Mouse (Mus musculus): ENCODE results near the gene Gpatch4. TPM values are rescaled to one million over a fixed set of nuclear protein-coding genes. Genes with fewer than 3 reads are reported as not detected.

Gene Gpatch4
- polyA plus RNA-seq, 1 experiment from 2014 or later = 47.0 TPM

DNA sequence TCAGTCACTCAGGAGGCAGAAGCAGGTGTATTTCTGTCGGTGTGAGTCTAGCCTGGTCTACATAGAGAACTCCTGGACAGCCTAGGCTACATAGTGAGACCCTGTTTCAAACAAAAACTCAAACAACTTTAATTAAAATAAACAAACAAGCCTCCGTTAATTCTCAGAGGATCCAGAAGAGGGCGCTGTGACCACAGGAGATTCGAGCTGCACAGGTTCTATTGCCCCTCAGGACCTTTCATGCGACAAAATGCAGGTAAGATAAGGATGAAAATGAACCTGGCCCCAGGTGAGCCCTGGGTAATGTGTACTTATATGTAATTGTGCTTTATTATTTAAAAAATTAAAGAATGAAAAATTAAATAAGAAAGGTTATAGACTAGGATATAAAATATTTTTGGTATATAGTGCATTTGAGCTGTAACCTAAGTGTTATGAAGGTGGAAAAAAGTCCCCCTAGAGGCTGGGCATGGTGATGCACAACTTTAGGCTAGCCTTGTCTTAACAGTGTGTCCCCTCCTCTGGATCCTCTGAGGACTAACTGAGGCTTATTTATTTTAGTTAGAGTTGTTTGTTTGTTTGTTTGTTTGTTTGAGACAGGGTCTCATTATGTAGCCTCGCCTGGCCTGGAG lies 32.2 kb upstream of the Gpatch4 start:
- Histone ChIP-seq H3K27ac (replicated peaks) (no peak overlapping the region), H3K4me1 (no peaks in the 10 kb centered on the region), H3K9me3 (replicated peaks) (0 out of 2 replicates have a peak, but pooled peaks cover 4% of the 10 kb centered on the region), H3K4me3 (no peak overlapping the region), H3K36me3 (no peaks in the 10 kb centered on the region), H3K27me3 (ENCODE audit: low read depth, poor library complexity, severe bottlenecking) (peaks cover 6% of the 10 kb centered on the region)
- DNase-seq (ENCODE audit: low spot score) = no peak
- WGBS = 12% methylated on average over 6 of the region's 6 CpGs

DNA sequence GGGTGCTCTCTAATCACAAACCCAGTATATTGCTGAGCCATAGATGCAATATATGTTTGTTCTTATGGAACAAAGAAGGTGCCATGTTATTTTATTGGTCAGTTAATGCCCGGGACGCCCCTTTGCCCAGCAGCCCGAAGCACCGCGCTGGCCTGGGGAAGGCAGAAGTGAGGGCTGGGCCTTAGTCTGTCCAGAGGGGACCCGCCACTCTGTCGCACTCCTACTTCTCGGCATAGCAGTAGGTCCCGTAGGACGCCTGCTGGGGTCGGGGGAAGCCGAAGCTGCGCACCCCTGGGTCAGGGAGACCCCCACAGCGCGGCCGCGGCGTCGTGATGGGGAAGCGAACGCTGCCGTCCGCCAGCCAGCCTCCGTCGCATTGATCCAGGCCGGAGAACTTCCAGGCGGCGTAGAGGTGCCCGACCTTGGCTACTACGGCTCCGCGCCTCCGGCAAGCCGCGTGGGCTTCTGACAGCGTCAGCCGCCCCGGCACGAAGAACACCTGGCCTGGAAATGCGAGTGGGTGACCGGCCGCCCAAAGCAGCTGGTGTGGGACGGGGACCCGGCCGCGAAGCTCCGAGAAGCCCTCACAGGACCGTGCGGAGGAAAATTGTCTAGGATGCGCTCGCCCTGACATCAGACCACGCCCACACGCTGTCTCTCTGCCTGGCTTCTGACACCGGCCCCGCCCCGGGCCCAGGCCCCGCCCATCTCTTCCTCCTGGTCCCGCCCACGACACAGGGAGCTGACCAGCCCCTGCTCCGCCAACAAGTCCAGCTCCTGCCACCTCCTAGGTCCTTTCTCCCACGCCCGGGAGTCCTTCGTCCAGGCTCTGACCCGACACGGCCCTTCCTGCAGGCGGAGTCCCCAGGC lies 20.4 kb upstream of the Gpatch4 start:
- H3K36me3 ChIP-seq = no peaks in the 10 kb centered on the region
- under 1% methylated on average over 66 of the region's 66 CpGs for WGBS
- H3K27me3 ChIP-seq (ENCODE audit: low read depth, poor library complexity, severe bottlenecking) = peaks cover 86% of the 10 kb centered on the region
- H3K4me1 ChIP-seq = peaks cover 22% of the 10 kb centered on the region
- H3K4me3 ChIP-seq = peak overlapping the region; percentile 65
- H3K27ac ChIP-seq (replicated peaks) = no peak overlapping the region
- peak; percentile 95 for DNase-seq (ENCODE audit: low spot score)
- no peaks in the 10 kb centered on the region for H3K9me3 ChIP-seq (replicated peaks)

DNA sequence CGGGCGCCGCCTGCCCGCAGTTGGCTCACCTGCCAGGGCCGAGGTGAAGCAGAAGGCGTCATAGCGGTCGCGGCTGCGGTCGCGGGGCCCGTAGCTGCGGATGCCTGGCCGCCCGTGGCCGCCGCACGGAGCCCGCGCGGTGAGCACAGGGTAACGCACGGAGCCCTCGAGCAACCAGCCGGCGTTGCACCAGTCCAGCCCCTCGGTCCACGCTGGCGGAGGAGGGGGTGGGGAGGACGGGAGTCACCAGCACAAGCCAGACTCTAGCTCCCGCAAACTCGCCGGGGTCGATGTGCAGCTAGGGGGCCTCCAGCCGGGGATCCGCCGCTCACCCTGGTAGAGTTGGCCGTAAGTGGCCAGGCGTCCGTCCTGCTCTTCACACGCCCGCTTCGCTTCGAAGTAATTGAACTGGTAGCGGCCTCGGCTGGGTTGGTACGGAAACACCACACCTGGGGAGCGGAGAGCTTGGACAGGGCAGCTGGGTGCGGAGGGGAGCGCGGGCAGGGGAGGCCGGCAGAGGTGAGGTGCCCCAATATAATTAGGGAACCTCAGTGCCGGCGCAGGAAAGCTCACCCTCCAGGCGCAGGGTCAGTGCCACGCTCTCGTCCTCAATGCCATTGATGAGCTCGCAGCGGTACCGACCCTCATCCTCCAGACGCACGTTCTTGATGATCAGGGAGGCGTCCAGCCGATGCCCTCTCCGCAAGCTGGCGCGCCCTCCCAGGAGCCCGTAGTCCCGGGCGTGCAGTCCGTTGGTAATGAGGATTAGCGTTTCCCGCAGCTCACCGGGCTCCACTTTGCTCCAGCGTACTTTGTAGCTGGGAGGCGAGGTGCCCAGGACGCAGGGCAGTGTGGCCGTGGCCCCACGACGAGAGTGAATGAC lies 19.5 kb upstream of the Gpatch4 start:
- H3K9me3 ChIP-seq (replicated peaks) = peaks cover 6% of the 10 kb centered on the region
- WGBS = under 1% methylated on average over 81 of the region's 81 CpGs
- peaks cover 22% of the 10 kb centered on the region for H3K4me1 ChIP-seq
- peak overlapping the region; percentile 65 for H3K4me3 ChIP-seq
- H3K27me3 ChIP-seq (ENCODE audit: low read depth, poor library complexity, severe bottlenecking) = peaks cover 83% of the 10 kb centered on the region
- DNase-seq (ENCODE audit: low spot score) = peak; percentile 46
- H3K27ac ChIP-seq (replicated peaks) = no peak overlapping the region
- no peaks in the 10 kb centered on the region for H3K36me3 ChIP-seq

DNA sequence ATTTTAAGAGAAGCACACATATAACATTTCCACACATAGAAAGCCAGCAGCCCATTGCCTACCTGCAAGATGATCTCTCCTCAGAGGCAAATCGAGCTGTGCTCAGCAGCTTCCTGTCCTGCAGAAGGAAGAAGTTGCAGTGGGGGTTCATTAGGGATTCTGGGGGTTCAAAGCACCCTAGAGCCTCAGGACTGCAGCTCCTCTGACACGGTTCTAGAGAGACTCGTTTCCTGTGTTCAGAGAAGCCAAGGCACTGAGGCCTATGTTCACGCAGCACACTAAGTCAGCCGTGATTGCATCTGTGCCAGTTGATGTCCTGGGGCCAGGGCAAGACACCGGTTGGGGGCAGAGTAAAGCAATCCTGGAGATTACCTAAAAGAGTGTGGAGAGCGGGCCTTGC lies 16.1 kb upstream of the Gpatch4 start:
- no peak overlapping the region for H3K4me3 ChIP-seq
- 67% methylated on average over 7 of the region's 7 CpGs for WGBS
- H3K9me3 ChIP-seq (replicated peaks) = peaks cover 6% of the 10 kb centered on the region
- no peaks in the 10 kb centered on the region for H3K36me3 ChIP-seq
- no peak overlapping the region for H3K27ac ChIP-seq (replicated peaks)
- DNase-seq (ENCODE audit: low spot score) = no peak
- peaks cover 33% of the 10 kb centered on the region for H3K4me1 ChIP-seq
- H3K27me3 ChIP-seq (ENCODE audit: low read depth, poor library complexity, severe bottlenecking) = peaks cover 80% of the 10 kb centered on the region

DNA sequence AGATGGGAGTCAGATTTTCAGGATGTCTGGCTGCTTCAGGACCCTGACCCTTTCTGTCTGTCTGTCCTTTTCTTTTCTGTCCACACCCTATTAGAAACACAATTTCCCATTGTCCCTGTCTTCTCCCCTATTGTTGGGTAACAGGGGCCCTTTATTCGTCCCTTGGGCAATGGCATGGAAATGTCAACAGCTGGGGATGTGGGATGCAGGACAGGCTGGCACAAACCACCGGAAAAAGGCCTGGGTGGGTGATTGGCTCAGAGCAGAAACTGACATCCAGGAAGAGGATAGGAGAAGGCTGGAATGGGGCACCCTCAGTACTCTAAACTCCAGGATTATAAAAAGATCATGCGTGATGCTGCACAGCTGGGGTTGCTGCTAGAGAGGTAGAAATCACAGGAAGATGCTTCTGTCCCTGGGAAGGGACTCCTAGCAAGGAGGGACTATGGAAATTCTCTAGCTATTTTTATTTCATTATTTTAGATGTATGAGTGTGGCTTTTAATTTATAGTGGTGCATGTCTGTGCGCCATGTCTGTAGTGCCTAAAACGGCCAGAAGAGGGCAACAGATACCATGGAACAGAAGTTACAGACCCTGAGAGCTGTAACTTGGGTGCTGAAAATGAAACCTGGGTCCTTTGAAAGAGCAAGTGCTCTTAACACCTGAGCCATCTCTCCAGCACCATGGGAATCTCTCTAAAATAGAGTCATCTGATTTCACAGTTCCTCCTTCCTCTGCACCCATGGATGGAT lies 15.3 kb upstream of the Gpatch4 start, which contains the start of gene Hapln2:
Hapln2 (minus strand) TSS at position 150 of the 753 bp plus-strand sequence.
- H3K27me3 ChIP-seq (ENCODE audit: low read depth, poor library complexity, severe bottlenecking) = peaks cover 80% of the 10 kb centered on the region
- peaks cover 6% of the 10 kb centered on the region for H3K9me3 ChIP-seq (replicated peaks)
- no peak within 1 kb of the TSS for H3K4me3 ChIP-seq
- no peak for DNase-seq (ENCODE audit: low spot score)
- peaks cover 28% of the 10 kb centered on the region for H3K4me1 ChIP-seq
- no peaks in the 10 kb centered on the region for H3K36me3 ChIP-seq
- WGBS = 50% methylated on average over 5 of the region's 5 CpGs
- no peak within 1 kb of the TSS for H3K27ac ChIP-seq (replicated peaks)

DNA sequence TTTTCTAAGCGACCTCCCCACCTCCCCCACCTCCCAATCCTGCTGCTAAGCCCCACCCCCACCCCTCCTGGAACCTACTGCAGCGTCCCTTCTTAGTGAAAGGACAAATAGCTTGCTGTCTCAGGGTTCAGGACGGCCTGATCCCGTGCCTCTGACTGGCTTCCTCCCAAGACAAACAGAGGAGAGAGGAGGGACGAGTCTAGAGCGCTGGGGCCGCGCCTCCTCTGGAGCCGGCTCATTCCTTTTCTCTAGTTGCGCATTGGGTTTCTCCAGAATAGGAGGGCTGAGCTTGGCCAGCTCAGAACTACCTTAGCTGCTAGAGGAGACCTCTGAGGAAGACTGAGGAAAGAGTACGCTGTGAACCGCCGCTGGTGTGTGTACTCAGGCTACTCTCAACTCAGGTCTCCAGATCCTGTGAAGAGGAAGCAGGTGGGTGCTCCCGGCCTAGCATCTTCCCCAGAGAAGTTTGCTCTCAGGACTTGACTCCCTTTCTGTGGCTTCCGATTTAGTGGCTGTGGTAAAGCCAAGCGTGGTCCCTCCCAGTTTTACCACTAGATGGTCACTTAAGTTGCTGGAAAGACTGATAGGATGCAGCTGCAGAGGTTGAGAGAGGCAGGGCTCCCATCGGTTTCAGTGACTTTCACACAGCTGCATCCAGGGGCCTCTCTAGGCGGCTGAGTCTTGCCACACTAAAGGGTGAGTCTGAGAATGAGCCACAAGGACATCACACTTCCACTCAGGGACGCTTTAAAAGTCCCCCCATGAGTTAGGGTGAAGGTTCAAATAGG lies 12.1 kb upstream of the Gpatch4 start:
- H3K27ac ChIP-seq (replicated peaks) = no peak overlapping the region
- peaks cover 6% of the 10 kb centered on the region for H3K9me3 ChIP-seq (replicated peaks)
- peaks cover 11% of the 10 kb centered on the region for H3K4me1 ChIP-seq
- WGBS = 22% methylated on average over 19 of the region's 19 CpGs
- H3K27me3 ChIP-seq (ENCODE audit: low read depth, poor library complexity, severe bottlenecking) = peaks cover 49% of the 10 kb centered on the region
- H3K36me3 ChIP-seq = no peaks in the 10 kb centered on the region
- no peak overlapping the region for H3K4me3 ChIP-seq
- DNase-seq (ENCODE audit: low spot score) = no peak

DNA sequence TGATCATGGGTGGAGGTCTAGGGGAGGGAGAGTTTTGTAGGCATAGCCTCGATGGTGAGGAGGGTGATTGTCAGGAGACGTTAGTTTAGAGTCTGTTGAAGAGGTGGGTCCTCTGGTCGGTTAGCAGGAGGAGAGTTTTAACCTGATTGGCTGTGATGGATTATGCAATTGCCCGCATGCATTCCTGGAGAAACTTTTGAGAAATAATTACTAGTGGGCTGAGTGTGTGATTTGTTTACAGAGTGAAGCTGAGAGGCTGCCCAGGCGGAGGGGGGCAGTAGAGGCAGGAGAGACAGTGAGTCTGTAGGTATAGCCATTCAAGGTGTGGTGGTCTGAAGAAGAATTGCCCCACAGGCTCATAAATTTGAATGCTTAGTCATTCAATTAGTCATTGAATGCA lies 9.4 kb upstream of the Gpatch4 start:
- Histone ChIP-seq H3K4me3 (no peak overlapping the region), H3K36me3 (no peaks in the 10 kb centered on the region), H3K4me1 (peaks cover 11% of the 10 kb centered on the region), H3K27me3 (ENCODE audit: low read depth, poor library complexity, severe bottlenecking) (peaks cover 31% of the 10 kb centered on the region), H3K27ac (replicated peaks) (no peak overlapping the region), H3K9me3 (replicated peaks) (no peaks in the 10 kb centered on the region)
- WGBS = 80% methylated on average over 5 of the region's 5 CpGs
- DNase-seq (ENCODE audit: low spot score) = no peak

DNA sequence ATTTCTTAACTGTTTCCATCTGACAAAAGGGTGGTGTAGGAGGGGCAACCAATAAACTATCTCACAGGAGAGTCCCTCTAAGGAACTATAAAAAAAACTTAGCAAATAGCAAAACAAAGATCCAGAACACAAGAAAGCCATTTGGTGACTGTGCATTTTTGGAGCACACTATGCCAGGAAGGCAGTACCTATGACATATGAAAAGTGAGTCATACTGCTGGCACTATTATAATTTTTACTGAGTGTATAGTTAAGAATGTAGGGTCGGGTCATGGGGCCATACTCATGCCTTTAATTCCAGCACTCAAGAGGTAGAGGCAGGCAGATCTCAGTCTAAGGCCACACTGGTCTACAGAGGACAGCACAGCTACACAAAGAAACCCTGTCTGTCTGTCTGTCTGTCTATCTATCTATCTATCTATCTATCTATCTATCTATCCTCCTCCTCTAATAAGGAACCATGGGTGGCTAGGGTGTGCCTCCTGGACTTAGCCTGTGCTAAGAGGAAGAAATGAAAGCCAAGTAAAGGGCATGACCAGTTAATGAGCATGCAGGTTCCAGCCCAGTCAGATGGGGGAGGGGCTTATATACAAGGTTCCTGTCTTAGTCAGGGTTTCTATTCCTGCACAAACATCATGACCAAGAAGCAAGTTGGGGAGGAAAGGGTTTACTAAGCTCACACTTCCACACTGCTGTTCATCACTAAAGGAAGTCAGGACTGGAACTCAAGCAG lies 7.2 kb upstream of the Gpatch4 start:
- no peak overlapping the region for H3K27ac ChIP-seq (replicated peaks)
- H3K4me3 ChIP-seq = no peak overlapping the region
- DNase-seq (ENCODE audit: low spot score) = no peak
- peaks cover 8% of the 10 kb centered on the region for H3K4me1 ChIP-seq
- peaks cover 24% of the 10 kb centered on the region for H3K27me3 ChIP-seq (ENCODE audit: low read depth, poor library complexity, severe bottlenecking)
- H3K9me3 ChIP-seq (replicated peaks) = no peaks in the 10 kb centered on the region
- WGBS = 75% methylated on average over 1 of the region's 1 CpGs
- no peaks in the 10 kb centered on the region for H3K36me3 ChIP-seq

DNA sequence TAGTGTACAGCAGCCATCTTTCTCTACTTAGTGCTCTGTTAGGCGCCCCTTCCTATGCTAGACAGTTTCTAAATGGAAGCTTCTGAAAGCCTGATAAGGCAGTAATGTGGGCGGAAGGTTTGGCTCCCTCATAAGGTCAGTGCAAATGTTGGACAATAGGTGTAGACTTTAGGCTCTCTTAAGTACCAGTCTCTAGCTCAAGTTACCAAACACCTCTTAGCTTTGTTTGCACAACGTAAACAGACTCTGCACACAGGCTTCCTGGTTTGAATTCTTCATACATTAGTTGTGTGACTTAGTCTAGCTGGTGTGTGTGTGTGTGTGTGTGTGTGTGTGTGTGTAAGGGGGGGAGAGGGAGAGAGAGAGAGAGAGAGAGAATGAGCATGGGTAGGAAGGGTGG lies 6.6 kb downstream of the Gpatch4 start:
- Histone ChIP-seq H3K36me3 (peaks cover 65% of the 10 kb centered on the region), H3K27ac (replicated peaks) (no peak overlapping the region), H3K4me3 (no peak overlapping the region), H3K9me3 (replicated peaks) (no peaks in the 10 kb centered on the region), H3K4me1 (peaks cover 3% of the 10 kb centered on the region; the same call in 1 of the 2 replicates), H3K27me3 (ENCODE audit: low read depth, poor library complexity, severe bottlenecking) (no peaks in the 10 kb centered on the region)
- DNase-seq (ENCODE audit: low spot score) = no peak
- WGBS = 88% methylated on average over 3 of the region's 3 CpGs

DNA sequence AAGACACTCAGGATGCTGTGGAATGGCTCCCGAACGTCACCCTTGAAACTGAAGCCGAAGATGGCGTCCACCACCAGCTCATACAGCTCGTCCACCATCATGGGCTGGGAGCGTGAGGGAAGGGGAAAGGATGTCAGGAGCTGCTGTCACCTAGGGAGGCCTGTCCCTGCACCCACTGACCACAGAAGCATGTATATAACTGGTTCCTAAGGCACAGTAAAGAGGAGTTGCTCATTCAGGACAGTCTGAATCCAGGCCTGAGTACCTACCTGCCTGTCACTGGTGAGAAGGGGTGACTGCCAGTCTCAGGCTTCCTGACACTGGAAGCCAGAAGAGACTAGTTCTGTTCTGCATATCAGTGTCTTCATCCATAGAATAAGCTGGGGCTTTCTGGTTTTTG lies 14.1 kb downstream of the Gpatch4 start:
- WGBS = 84% methylated on average over 6 of the region's 6 CpGs
- peaks cover 49% of the 10 kb centered on the region for H3K36me3 ChIP-seq
- DNase-seq (ENCODE audit: low spot score) = no peak
- no peaks in the 10 kb centered on the region for H3K27me3 ChIP-seq (ENCODE audit: low read depth, poor library complexity, severe bottlenecking)
- H3K9me3 ChIP-seq (replicated peaks) = no peaks in the 10 kb centered on the region
- H3K4me3 ChIP-seq = peak overlapping the region; percentile 77
- no peak overlapping the region for H3K27ac ChIP-seq (replicated peaks)
- H3K4me1 ChIP-seq = peaks cover 24% of the 10 kb centered on the region
